Mouse (Mus musculus): ENCODE measurements at regions not wholly inside any gene's neighbourhood (a gene's known extent, or its start where the extent isn't known, plus 50 kb on each side); places are given as distances from the start of the nearest gene placed in this dataset.
"Not testable (repeated sequence)": the region's sequence is repeated elsewhere in the genome, so short reads cannot be mapped to it uniquely, and the experiment has no call there.

DNA sequence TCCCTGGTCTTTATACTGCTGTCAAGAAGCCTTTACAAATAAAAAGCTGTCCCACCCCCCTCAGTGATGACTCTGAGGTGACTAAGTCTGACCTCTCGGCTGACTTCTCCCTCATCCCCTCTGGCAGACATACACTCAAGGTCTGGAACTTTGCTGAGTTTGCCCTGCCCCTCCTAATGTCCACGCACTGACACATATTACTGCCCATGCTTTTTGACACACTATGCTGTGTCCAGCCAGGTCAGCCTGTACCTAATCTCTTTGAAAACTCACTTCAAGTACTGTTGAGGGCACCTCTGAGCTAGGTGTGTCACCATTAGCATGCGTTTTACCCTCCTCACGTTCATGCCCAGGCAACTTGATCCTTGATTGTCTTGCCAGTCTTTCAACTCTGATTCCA is 164.9 kb upstream of the Frmd6 start:
- no peak for DNase-seq (ENCODE audit: low read depth, low spot score)

DNA sequence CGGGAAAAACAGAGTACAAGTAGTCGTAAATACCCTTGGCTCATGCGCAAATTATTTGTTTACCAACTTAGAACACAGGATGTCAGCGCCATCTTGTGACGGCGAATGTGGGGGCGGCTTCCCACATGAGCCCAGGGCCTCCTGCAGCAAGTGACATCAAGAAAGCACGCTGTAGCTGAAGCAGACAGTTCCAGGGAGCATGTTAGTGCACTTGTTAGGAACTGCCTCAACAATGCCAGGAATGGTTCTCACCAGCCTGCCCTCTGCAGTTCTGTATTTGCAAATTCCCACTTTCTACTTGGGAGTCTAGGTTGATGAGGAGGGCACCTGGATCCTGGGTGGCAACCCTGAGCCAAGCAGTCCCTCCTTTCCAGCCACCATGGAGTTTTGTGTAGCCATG is 157.2 kb upstream of the Frmd6 start:
- not testable (repeated sequence) for DNase-seq (ENCODE audit: low read depth, low spot score)

DNA sequence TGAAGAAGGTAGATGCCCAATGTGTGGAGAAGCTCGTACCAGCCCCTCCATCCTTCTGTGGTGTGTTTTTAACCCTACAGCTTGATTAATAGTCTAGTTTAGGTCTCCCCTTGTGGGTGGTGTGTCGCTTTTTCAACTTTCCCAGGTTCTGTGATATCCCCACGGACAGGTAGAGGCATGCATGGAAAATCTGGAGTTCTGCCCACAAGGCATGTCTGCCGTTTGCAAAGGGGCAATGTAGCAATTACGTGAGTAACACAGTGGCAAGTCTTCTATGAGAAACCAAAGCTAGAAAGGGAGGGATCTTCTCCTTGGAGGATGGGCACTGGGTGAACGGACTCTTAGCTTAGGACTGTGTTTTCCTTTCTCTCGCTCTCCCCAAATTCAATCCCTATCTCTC is 153.2 kb upstream of the Frmd6 start:
- no peak for DNase-seq (ENCODE audit: low read depth, low spot score)

DNA sequence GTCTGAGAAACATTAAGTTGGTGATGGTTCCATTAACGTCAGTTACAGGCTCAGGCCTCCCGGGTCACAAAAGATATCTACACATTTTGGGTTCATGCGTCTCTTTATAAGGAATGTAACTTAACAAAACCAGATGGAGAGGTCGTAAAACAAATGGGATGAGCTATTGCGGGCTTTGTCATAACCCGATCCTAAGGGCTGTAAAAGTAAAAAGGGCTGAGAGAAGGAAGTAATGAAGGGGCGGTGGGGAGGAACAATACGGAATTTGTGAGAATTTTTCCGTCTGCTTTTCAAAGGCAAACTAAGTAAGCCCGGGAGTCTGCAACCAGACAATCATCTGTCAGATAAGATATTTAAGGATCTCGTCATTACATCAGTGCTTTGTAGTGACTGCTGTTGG is 152.1 kb upstream of the Frmd6 start:
- DNase-seq (ENCODE audit: low read depth, low spot score), result no peak

DNA sequence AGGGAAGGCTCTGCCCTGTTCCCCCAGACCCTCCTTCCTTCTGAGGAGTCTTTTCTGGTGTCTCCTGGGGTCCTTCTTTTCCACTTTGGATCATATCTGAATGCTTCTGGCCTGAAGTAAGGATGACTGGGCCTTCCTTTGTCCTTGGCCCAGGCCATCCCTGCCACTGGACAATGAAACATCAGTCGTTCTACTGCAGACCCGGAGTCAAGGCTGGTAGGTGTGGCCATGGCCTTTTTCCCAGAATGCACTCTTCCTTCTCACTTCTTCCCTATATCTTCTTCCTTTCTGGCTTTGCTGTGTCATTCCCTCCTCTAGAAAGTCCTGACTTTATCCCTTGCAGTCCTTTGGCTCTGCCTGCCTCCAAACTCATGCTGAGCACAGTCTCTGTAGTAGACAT is 151.2 kb upstream of the Frmd6 start:
- DNase-seq (ENCODE audit: low read depth, low spot score), result no peak

DNA sequence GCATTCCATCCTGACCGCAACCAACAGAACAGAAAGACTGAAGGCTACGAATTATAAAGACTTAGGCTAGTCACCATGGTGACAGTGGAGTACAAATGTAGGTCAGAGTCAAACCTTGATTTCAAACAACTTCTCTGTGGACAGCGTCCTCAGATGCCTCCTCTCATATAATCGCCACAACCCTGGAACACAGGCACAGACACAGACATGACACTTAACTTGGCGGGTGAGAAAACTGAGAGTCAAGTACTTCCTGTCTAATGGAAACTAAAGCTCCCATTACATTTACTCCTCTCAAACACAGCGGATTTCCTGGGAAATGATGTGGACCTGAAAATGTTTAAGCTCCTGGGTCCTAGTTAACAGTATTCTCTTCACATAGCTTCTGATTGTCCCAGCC is 149.5 kb upstream of the Frmd6 start:
- no peak for DNase-seq (ENCODE audit: low read depth, low spot score)

DNA sequence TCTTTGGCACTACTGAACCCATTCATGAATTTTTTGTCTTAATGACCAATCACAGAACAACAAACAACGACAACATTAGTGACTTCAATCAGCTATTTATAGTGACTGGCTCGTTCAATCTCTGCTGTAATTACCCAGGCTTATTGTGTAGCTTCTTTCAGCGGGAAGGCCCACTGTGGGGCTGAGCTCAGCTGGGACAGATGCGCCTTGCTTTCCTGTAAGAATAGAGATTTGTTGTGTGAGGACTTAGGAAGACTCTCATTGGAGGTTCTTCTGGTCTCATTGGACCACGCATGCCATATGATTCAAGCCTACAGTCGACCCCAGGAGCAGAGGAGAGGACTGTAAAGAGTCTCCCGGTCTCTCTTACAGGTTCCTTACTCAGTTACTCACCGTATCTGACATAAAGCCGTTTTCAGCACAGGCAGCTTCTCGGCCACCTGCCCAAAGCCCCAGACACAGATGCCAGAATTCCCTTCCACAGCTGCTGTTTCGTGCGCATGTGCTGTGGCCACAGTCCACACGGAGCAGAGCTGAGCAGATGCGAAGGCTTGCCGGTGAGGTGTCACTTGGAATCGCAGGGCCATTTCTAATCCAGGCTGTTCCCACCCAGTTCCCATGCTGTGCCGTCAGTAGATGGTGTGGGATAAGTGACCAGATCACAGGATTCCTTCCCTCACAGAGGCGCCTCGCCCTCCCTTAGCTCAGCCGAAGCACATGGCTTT is 145.5 kb upstream of the Frmd6 start:
- DNase-seq (ENCODE audit: low read depth, low spot score), result no peak

DNA sequence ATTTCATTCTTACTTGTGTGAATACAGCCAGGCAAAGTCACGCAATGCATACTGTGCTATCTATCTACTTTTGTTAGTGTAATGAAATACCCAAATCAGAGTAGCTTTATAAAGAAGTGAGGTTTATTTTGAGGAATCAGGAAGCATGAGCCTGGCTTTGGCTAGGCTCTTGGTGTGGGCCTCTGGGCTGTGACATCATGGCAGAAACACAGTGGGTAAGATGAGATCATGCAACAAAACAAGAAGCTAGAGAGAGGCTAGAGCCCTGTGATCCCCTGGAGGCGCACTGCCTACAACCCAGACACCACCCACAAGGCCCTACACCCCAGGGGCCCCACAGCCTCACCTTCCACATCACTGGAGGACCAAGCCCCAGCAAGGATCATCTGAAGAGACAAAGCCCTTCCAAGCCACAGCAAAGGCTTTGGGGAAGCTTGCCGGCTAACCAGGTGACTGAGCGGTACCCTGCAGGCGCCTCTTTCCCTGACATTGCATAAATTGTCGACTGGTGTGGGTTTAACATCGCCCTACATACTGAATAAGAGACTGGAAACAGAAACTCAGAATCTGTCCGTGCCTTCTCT is 143.8 kb upstream of the Frmd6 start:
- no peak for DNase-seq (ENCODE audit: low read depth, low spot score)

DNA sequence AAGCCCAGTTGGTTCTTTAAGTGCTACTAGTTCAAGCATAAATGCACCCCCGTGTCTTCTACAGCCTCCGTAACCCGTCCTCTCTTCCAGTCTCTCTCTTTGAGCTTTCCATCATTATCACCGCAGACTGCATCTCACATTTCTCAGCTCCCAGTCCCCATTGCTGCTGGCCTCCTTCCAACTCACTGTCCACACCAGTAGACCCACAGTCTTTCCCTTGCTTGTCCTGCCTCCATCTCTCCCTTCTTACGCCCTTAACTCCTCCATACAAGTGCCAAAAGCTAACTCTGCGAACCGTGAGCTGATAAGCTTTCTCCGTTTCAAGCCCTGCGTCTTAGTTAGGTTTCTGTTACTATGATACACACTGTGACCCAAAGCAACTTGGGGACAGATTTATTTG is 141.0 kb upstream of the Frmd6 start:
- no peak for DNase-seq (ENCODE audit: low read depth, low spot score)

DNA sequence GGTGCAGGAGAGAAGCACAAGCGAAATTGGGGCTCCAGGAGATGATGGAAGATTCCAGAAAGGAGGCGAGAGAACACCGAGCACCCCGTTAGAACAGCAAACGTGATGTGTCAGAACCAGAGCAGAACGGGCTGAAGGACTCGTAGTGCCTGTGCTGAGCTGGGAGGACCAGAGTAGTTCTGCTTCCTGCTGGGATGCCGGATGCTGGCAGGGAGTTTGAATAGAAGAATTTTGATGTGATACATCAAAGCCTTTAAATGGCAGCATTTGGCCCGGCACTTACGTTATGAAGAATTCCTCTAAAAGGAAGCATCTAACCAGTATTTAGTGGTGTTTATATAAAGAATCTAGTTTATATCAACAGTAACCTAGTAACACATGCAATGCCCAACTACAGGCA is 139.9 kb upstream of the Frmd6 start:
- no peak for DNase-seq (ENCODE audit: low read depth, low spot score)

DNA sequence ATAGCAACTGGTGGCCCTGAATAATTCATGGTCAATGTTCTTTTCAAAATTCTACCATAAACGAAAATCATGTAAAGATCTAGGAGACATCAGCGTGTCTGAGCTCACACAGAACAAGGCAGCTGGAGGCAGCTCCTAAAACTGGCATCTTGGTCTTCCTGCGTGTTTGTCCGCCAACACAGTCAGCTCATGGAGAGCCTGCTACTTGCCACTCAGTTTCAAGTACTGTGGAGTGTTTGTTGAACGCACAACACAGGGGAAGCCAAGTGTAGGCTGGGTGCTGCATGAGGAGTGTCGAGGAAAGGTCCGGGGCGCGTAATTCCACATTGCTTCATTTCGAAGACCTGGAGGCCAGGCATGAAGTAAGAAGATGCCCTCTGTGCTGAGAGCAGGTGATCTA is 139.0 kb upstream of the Frmd6 start:
- DNase-seq (ENCODE audit: low read depth, low spot score), result no peak

DNA sequence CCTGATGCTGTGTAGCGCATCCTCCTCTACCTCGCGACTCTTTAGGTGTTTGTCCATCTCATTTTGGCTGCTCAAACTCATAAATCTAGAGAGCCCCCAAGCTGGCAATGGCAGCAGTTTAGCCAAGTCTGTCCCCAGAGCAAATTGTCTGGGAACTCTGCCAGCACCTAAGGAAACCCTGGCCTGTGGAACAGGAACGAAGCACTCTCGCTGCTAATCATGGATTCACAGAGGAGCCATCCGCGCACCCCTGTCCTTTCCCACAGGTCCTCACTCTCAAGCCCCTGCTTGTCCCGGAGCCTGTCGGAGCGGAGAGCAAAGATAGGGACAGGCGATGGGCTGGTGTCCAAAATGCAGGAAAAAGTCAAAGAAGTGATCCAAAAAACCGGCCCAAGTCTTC is 138.3 kb upstream of the Frmd6 start:
- DNase-seq (ENCODE audit: low read depth, low spot score), result no peak

DNA sequence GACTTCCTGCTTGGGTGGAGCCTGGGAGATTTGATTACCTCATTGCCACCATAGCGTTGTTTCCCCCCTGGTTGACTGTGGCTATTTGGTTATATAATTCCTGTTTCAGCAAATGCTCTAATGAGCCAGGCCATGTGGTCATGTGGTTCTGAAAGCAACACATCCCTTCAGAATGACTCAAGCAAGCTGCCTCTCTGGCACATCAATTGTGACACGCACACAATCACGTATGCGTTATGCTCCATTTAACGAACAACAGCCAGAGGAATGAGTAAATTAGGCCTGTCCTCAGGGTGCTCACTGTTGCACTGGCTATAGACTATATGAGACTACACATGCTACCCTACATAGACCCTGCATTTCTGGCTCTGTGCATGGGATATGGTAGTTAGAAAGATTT is 130.2 kb upstream of the Frmd6 start:
- no peak for DNase-seq (ENCODE audit: low read depth, low spot score)

DNA sequence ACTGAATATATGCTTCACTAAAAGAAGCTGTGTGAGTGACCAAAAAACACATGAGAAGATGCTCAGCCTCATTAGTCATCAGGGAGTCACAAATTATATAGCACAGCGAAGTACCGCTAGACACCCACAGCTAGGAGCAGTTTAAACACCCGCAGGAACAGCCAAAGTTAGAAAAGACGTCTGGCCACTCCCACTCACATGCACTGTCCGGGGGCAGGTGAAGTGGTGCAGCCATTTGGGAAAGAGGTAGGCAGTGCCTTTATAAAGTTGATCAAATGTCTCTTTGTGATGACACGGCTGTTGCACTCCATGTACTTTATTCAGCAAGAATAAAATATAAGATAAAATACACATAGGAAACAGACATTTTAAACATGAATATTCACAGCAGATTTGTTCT is 129.1 kb upstream of the Frmd6 start:
- no peak for DNase-seq (ENCODE audit: low read depth, low spot score)

DNA sequence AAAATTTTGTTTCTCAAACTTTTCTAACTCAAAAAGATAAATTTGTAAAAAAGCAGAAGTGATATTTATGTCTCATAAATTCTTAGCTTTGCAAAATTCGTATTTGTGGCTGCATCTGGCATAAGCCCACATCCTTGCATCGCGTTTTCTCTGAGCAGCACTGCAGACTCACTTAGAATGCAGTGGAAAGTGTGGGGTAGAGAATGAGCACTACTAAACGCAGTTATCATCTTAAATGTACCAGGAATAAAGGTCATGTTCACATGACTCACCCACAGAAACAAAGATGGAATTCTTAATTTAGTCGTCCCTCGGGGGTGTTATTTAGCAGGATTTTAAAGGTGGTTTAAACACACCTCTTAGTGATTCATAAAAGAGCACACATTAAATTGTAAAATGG is 126.8 kb upstream of the Frmd6 start:
- no peak for DNase-seq (ENCODE audit: low read depth, low spot score)

DNA sequence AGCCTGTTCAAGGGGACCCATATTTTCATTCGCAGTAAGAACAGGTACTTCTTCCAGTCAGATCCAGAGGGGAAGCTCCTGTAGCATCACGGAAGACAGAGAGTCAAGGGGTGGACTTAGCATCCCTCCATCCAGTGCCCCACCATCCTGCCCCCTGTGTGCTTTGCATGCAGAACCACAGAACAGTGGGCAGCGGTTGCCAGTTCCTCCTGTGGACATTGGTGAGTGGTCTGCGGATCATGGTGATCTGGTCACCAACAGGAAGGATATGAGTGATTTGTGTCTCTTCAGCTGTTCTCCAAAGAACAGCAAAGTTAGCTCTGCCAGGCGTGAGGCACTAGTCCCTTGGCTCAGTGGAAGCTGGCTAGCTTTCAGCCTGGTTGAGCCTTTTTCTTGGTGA is 122.8 kb upstream of the Frmd6 start:
- no peak for DNase-seq (ENCODE audit: low read depth, low spot score)

DNA sequence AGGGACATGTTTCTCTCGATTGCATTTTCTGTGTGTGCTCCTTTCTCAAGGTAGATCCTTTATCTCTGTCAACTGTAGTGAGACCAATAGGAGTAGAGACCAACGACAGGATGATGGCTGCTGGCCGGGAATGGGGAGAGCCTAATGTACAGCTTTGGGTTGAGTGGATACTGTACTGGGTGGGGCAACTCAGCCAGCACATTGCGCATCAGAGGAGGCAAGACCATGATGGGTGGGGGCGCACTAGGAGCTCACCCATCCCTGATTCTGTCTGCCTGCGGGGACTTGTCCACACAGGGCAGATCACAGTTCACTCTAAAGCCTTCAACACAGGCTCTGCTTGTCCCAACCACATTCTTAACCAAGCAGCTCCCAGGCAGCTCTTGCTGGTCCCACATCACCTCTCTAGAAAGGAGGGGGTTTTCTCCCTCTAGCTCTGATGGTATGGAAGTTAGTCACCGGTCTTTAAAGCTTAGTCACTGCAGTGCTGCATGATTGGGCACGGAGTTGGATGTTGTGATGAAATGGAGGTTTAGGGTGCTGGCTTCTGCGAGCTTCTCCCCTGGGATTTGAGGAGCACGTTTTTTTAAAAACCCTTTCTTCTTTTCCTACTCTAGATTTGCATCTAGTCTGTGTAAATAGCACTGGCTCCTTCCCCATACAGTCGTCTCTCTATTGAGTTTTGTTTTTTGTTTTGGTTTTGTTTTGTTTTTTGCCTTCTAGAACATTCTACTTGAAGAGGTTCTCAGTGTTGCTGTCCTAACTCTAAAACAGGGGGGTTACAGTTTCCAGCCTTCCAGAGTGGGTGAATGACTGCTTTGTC is 118.3 kb upstream of the Frmd6 start:
- no peak for DNase-seq (ENCODE audit: low read depth, low spot score)

DNA sequence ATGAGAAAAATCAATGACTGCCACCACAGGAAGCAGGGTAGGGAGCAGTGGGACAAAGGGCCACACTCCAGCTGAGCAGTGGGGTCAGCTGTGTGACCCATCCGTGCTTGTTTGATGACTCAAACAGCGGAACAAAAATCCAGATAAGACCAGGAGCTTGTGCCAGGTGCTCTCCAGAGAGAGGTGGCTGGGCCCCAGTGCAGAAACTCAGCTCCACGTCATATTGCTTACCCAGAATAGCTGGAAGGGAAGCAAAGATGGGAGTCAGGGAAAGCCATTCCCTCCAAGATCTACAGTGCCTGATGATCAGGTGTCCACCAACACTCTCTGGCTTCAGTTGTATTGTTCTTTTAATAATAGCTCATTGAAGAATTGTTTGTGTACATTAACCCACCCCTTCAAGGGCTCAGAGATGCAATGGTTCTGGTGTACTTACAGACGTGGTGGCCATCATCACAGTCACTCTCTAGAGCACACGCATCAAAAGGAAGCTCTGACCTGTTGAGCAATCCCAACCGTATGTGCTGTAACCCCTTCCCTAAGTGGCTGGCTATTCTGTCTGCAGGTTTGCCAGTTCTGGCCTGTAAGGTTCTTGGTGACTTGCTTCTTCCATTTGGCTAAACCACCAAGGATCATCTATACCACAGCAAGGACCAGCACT is 117.6 kb upstream of the Frmd6 start:
- DNase-seq (ENCODE audit: low read depth, low spot score), result no peak

DNA sequence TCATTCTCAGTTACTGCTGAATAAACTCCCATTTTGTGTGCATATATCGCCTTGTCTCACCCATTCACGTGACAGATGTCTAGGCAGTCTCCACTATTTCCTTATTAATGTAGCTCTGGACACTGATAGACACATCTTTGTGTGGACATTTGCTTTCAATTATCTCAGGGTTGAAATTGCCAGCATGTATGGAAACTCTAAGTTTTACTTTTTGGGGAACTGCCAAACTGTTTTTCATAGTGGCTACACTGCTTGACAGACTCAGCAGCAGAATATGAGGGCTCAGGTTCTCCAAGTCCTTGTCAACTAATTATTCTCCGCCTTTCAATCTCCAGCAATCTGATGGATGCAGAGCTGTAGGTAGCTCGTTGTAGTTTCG is 117.0 kb upstream of the Frmd6 start:
- no peak for DNase-seq (ENCODE audit: low read depth, low spot score)

DNA sequence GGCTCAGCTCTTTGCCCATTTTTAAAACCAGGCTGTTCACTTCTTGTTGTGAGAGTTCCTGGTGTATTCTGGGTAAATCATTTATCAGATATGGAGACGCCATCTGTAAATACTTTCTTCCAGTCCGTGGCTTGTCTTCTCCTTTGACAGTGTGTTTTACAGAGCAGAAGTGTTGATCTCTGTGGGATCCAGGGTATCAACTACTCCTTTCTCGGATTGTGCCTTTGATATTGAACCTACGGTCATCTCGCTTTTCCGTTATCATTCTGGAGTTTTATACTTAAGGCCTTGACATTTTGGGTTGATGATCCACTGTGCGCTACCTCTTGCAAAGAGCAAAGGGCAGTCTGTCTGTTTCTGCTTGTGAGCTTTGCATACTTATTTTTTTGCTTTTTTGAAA is 115.0 kb upstream of the Frmd6 start:
- DNase-seq (ENCODE audit: low read depth, low spot score), result no peak

DNA sequence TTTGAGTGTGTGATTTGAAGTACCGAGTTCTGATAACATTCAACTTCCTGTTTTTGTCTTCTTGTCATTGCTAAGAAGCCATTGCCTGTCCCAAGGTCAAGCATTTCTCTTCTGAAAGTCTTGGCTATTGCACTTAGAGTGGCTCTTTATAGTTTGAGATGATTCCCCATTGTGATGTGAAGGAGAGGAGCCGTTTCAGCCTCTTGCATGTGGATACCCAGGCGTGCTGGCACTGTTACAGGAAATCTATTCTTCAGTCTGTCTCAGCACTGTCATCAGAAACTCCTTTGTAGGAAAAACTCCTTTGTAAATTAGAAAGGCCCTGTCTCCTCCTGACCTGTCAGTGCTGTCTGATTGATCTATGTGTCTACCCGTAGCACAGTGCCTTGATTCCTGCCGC is 114.3 kb upstream of the Frmd6 start:
- no peak for DNase-seq (ENCODE audit: low read depth, low spot score)

DNA sequence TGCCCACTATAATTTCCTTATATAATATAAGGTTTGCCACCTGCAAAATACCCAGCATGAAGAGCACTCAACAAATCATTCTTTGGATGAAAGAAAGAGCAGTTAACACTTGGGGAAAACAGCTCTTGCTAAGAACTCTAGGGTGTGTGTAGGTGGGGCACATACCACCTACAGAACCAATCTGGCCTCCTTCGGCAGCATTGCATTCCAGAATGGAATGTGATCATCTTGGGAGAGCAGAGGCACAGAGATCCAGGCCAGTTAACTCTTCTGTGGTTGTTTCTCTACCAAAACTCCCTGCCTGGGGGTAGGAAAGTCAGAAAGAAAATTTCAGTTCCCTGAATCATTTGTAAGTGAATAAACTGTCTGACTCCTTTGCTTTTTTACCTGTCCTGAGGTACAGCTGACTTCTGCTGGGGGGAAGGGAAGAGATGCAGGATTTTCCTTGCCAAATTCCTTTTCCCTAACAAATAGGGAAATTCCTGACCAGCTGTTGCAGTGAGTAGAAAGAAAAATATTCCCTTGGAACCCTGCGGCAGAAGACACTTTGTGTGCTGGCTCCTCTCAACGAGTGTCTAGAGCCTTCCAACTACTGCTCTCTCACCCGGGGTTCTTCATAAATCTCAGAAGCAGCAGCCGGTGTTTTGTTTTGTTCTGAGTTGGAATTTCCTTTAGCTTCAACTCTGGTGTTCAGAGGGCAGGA is 112.8 kb upstream of the Frmd6 start:
- DNase-seq (ENCODE audit: low read depth, low spot score), result no peak
